Mouse (Mus musculus) ES-E14 (cell line): ENCODE measurements around the gene Slc25a13.

Experiments used
- CHD2 ChIP-seq: IDR thresholded peaks from 2 replicates; pipeline ENCODE4 v1.6.1; 2014; ENCODE audit warnings: mild to moderate bottlenecking, low read depth, low read length, inconsistent platforms
- HCFC1 ChIP-seq: IDR thresholded peaks from 2 replicates; pipeline ENCODE4 v1.6.1; 2012; ENCODE audit warnings: low read length, inconsistent platforms, borderline replicate concordance; ENCODE audit not compliant: insufficient read depth
- ZC3H11A ChIP-seq: IDR thresholded peaks from 2 replicates; pipeline ENCODE4 v1.6.1; 2012; ENCODE audit warnings: low read depth, mild to moderate bottlenecking, inconsistent platforms, low read length, borderline replicate concordance
- ZNF384 ChIP-seq: IDR thresholded peaks from 2 replicates; pipeline ENCODE4 v1.6.1; 2012; ENCODE audit warnings: low read depth, low read length, inconsistent platforms

DNA sequence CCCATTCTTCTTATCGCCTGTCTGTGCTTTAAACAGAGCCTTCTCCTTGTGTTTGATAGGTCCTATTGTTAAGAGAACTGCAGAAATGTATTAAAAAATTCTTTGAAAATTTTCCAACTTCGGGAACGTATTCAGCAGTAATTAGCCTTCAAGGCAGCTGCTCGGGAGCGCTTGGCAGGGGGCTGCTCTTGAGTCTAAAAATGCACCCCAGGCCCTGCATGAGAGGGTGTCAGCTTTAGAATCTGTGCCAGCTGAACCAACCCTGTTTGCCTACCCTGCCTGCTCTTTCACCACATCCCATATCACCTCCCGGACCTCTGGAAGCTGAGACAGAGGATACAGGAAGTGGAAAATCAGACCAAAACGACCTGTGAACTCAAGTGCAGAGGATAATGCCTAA lies 223.9 kb downstream of the Slc25a13 start:
- TF ChIP-seq ZNF384 (no peak), HCFC1 (no peak), CHD2 (no peak), ZC3H11A (no peak)
